Mouse (Mus musculus): Measurements from ENCODE around the gene Cd300a.

- TF ChIP-seq CTCF (IDR thresholded peaks at IDR 0.05; ENCODE audit: low read depth), result no peak
- no peak for TF ChIP-seq EP300 (optimal IDR thresholded peaks at IDR 0.05)
Measured at GRCm38 (mm10) chr11:114933591-114933990, 43.8 kb downstream of the Cd300a start.
